Mouse (Mus musculus): ENCODE data around the gene Pcdh20.

Pcdh20 gene

DNA sequence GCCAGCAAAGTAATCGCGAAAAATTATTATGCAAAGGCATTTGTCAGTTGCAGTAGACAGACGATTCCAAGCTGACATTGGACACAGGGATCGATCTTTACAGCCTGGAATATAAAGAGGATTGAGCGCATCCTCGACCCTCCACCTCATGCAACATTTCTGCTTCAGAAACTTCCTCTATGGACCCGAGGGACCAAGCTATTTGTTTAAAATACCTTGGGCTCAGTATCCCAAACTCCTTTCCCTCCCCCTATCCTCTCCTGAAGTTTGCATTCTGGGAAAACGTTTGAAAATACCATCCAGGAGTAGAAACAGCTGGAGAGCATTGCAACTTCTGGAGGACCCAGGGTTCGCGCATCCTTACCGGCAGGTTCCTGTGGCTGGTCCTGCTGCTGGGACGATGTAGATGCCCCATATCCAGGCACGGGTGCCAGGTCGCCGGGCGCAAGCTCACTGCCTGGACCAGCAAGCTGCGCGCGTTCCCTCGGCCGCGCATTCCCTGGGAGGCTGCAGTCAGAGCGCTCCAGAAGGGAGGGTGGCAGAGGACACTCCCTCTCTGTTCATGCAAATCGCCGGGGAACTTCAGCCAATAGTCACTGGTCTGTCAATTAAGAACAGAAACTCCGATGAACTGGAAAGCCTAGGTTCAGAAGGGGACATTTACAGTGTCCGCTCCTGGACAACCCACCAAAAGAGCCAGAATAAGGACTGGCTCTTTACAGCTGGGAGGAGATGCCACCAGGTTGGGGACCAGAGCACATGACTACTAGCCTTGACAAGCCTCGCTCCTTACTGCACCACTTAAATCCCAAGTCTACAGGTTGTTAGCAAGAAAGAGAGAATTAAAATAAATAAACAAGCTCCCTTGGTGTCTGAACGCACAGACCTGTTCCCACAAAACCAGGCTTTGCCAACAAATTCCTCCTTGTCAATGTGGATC is at the start of gene Pcdh20:
TSS of gene Pcdh20 (minus strand) at position 902 of the 940 bp plus-strand sequence.
- no peak for DNase-seq

- peak in 1 of 2 experiments; percentile 21 for DNase-seq
Observed at GRCm38 (mm10) chr14:88479909-88480308, 8.7 kb upstream of the Pcdh20 start.

DNA sequence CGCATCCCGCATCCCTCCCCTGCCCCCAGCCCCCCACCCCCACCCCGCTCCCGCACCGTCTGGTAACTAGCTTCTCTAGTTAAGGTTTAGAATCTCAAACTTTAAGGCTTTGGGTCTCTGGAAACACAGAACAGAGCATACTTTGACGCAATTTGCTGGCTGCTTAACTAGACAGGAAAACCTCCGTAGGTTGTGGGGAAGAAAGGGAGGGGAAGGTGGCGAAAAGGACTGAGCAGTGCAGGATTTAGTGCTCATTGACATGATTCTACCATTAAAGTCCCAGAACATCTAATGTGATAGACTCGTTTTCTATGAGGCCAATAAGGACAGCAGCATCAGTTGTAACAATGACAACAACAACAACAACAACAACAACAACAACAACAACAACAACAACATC is 1.2 kb downstream of the Pcdh20 start:
- no peak for DNase-seq

DNA sequence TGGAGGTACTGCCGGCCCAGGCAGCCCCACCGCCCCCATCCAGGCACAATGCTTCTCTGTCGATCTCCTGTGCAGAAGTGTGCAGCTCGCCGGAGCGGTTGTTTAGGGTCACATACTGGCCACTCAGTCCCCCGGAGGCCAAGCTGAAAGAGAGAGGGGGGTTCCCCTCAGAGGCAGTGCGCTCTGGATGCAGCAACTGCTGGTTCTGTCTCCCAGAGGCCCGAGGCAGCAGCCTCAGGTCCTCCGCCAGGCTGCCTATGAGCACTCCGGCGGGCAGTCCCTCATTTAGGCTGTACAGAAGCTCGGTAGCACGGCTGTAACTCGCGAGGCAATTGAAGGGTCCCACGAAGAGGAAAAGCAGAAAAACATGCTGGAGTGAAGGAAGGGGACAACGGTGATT is 1.8 kb downstream of the Pcdh20 start:
- no peak for DNase-seq

GRCm38 (mm10) chr14:88466416-88466815 is 4.8 kb downstream of the Pcdh20 start:
- peak in 1 of 2 experiments; percentile 10 for DNase-seq

GRCm38 (mm10) chr14:88464356-88464755 is 6.8 kb downstream of the Pcdh20 start:
- DNase-seq, result no peak

- DNase-seq, result no peak
Observed at GRCm38 (mm10) chr14:88463357-88463756, 7.8 kb downstream of the Pcdh20 start.

- DNase-seq, result no peak
Observed at GRCm38 (mm10) chr14:88462944-88463343, 8.3 kb downstream of the Pcdh20 start.

GRCm38 (mm10) chr14:88460705-88461104 is 10.5 kb downstream of the Pcdh20 start:
- no peak for DNase-seq

- no peak for DNase-seq
Observed at GRCm38 (mm10) chr14:88443304-88443703, 27.9 kb downstream of the Pcdh20 start.

GRCm38 (mm10) chr14:88429393-88429792 is 41.8 kb downstream of the Pcdh20 start:
- DNase-seq, result no peak

DNA sequence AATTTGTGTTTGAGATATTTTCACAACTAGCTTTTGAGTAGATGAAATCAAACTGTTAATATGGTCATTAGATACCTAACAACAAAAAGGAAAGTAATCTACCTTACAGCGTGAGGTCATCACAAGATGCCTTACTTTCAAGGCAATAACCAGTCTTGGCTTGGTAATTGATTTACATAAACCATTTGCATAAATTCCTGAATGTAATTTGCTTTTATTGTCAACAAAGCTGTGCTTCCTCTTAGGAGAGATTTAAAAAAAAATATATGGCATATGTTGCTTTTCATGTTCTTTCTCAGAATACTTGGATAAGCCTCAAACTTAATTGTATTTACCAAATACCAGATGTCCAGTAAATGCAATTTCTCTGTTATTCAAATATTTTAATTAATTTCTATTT is 43.8 kb downstream of the Pcdh20 start:
- DNase-seq, result no peak

Measured in kidney, postnatal 36 days (tissue).